8 mouse cellular contexts compared by ENCODE assay signal in the genomic region with DNA sequence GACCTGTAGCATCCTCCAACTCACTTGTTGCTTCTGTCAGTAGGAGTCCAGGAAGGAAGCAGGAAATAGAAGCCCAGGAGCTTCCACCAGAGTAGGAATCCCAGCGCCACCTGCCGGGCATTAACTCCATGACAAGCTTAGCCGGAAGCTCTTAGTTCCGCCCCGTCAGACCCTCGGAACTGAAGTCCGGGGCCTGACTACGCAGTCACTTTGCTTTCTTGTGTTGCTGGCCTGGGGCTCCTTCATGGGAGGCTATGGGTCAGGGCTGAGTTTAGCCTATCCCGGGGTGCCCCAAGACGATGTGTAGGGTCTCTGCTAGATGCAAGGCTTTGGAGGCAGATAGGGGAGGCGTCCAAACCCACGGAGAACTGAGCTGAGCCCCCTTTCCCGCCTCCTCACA. TPM values are rescaled to one million over a fixed set of nuclear protein-coding genes. Genes with fewer than 3 reads are reported as not detected.
DNase-seq lines count a peak whose midpoint lies in the region; ATAC-seq lines count a peak whose summit lies in the region.

No protein-coding gene starts in this region.

- peak; percentile 89 for ATAC-seq in common myeloid progenitor, adult 5-6 weeks (replicated peaks; ENCODE audit: low read depth, poor library complexity, severe bottlenecking)
- ATAC-seq in megakaryocyte, adult 5-6 weeks (ENCODE audit: poor library complexity, severe bottlenecking) = peak; percentile 89

- DNase-seq in ZHBTc4 (ENCODE audit: low read depth, low spot score) = peak; percentile 91
- DNase-seq in gastrocnemius, adult 8-10 months (ENCODE audit: low spot score in 2 of 2) = peak; percentile 71 to 77
- DNase-seq in induced T-regulatory cell, adult 2 months (ENCODE audit: low read depth) = peak; percentile 90
- DNase-seq in left cerebral cortex, adult 8-10 months (ENCODE audit: low spot score in 2 of 2) = peak; percentile 48 to 66
- peak; percentile 74 for DNase-seq in right cerebral cortex, adult 18-20 months
- DNase-seq in urinary bladder, adult 2 months (ENCODE audit: low spot score) = peak; percentile 72

RNA-seq across cellular contexts. Expression of gene Tsku, which starts 19.7 kb away (rescaled TPM):
- total RNA-seq in common myeloid progenitor, adult 5-6 weeks (2017) = not detected in 2 replicates
- 1 to 10 TPM in 2 of 4 experiments, under 1 TPM in 2; 0.73 to 1.9 (median 1.1) TPM for total RNA-seq in gastrocnemius, adult 8-10 months (2022)
- 1 to 10 TPM; 2.4 to 4.2 (median 2.9) TPM for total RNA-seq in left cerebral cortex, adult 8-10 months (2022)
- not detected in 2 replicates for total RNA-seq in megakaryocyte, adult 5-6 weeks (2015)
- 0.07 and 0.37 TPM in 2 replicates for total RNA-seq in megakaryocyte, adult 5-6 weeks (2017)
- 199 and 219 TPM in 2 replicates for polyA plus RNA-seq in urinary bladder, adult 2 months (2012; rRNA removed)

RNA-seq across cellular contexts. Expression of gene Acer3, which starts 20.5 kb away (rescaled TPM):
- 24.0 and 25.4 TPM in 2 replicates for total RNA-seq in common myeloid progenitor, adult 5-6 weeks (2017)
- total RNA-seq in gastrocnemius, adult 8-10 months (2022) = 1 to 10 TPM; 1.8 to 4.5 (median 2.9) TPM
- total RNA-seq in left cerebral cortex, adult 8-10 months (2022) = 10 to 100 TPM; 25.1 to 27.2 (median 25.5) TPM
- 98.2 and 107 TPM in 2 replicates for total RNA-seq in megakaryocyte, adult 5-6 weeks (2015)
- 84.2 and 85.4 TPM in 2 replicates for total RNA-seq in megakaryocyte, adult 5-6 weeks (2017)
- polyA plus RNA-seq in urinary bladder, adult 2 months (2012; rRNA removed) = 26.7 and 32.4 TPM in 2 replicates

Comparison
In these comparisons a context has a peak if more than half of its experiments do, and no peak if none do; other contexts are left out.
1. Peak in every context shown above with its lines: DNase-seq and ATAC-seq.